Mouse (Mus musculus) ES-CJ7 (cell line): ENCODE measurements at regions not wholly inside any gene's neighbourhood (a gene's known extent, or its start where the extent isn't known, plus 50 kb on each side); places are given as distances from the start of the nearest gene placed in this dataset.

Experiments used
- DNase-seq: peaks from one replicate; pipeline ENCODE4 v3.0.0; 2011; ENCODE audit warnings: low read depth, low spot score

DNA sequence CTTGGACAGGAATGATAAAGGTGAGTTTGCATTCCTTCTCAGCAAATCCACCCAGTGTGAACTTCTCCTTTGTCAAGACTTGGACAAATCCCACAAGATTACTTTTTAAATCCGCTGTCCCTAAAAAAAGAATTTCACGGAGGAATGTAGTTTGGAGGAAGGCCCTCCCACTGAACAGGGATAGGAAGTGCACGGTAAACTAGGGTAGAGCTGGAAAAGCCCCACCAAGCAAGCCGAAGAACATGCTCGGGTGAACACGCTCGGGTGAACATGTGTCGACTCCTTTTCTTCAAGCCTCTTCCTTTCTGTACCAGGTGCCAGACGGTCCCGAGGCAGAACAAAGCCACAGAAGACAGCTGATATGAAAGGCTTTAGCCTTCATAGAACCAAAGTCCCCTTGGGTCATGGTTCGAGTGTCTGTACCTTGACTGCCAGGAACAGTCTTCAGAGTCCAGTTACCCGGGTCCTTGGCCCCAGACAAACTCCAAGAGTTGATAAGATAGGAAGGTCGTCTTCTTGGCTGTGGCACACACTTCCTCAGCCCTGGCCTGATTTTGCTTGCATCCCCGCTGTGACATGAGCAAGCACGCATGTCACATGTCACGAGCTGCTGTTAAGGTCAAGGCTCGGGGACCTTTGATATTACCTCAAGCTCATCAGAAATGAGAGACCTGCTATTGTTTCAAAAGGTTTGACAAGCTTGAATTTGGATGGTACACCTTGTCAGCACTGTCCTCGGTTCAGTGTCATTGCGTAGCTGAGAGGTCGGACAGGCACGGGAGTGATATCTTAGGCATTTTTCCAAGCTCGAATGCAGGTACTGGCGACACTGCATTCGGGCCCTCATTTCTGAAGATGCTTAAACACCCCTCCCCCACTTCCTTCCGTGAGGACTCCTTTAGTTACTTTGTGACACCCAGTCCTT lies 51.5 kb upstream of the Ryk start:
- no peak for DNase-seq

DNA sequence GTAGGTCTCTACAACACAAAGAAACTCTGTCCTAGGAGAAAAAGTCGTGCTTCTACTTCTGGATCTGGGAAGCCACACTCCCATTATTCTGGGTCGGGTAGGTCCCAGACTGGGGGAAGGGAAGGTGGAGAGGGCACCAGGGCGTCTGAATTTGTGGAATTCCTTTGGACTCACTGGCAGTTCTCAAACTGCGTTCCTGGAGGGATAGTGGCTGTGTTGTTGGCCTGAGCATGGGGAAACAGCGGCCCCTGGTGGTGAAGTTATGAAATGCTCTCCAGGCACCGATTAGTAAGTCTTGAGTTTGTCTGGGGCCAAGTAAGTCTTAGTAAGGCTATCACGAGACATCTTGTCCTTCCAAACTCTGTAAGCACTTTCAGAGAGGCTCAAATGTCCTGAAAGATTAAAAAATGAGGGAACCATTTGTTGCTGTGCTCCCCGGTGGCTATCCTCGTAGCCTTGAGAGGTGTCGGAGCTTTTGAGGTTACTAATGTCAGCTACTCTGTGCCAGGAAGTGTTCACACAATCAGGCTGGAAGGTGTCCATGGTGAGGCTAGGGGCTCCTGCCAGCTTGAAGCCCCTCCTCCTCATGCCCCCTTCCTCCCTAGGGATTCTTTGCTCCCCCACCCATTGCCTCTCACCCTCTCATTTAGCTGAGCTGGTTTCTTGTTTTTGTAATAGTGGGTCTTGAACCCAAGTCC lies 50.2 kb upstream of the Ryk start:
- DNase-seq = peak; percentile 96
